Mouse (Mus musculus) lung, postnatal 0 days (tissue): Measurements from ENCODE around the gene Hist1h2bf. TPM values are rescaled to one million over a fixed set of nuclear protein-coding genes. Genes with fewer than 3 reads are reported as not detected.
"Not testable (repeated sequence)": the region's sequence is repeated elsewhere in the genome, so short reads cannot be mapped to it uniquely, and the experiment has no call there.

ENCODE experiments used
- ATAC-seq: fragments of 200-750 bp; cut with Nextera tagmentation; 2 replicates; pipeline ENCODE4 v1.8.0; 2017; ENCODE audit warnings: moderate library complexity
- DNase-seq: peaks from one replicate; pipeline ENCODE4 v3.0.0-alpha.2; 2016; ENCODE audit warnings: low spot score
- H3K27ac ChIP-seq: fragments of 300-500 bp; sonication (generic); 2 replicates; pipeline ENCODE4 v1.5.1; 2014; ENCODE audit warnings: antibody characterized with exemption, mild to moderate bottlenecking, low read length, mixed read lengths
- H3K27me3 ChIP-seq: fragments of 300-500 bp; sonication (generic); replicated peaks from 2 replicates; pipeline ENCODE4 v1.6.1; 2014; ENCODE audit warnings: low read length, mixed read lengths; ENCODE audit not compliant: insufficient read depth
- H3K36me3 ChIP-seq: fragments of 300-500 bp; sonication (generic); 2 replicates; pipeline ENCODE4 v1.6.1; 2014; ENCODE audit warnings: low read length, mixed read lengths; ENCODE audit not compliant: insufficient read depth
- H3K4me1 ChIP-seq: fragments of 300-500 bp; sonication (generic); 2 replicates; pipeline ENCODE4 v1.6.1; 2014; ENCODE audit warnings: antibody characterized with exemption, low read depth, low read length, mixed read lengths; ENCODE audit not compliant: insufficient read depth
- H3K4me2 ChIP-seq: fragments of 300-500 bp; sonication (generic); replicated peaks from 2 replicates; pipeline ENCODE4 v1.6.1; 2014; ENCODE audit warnings: low read depth, mild to moderate bottlenecking, low read length, moderate library complexity, mixed read lengths
- H3K4me3 ChIP-seq: fragments of 300-500 bp; sonication (generic); 2 replicates; pipeline ENCODE4 v1.5.1; 2014; ENCODE audit warnings: low read depth, low read length
- H3K9ac ChIP-seq: fragments of 300-500 bp; sonication (generic); replicated peaks from 2 replicates; pipeline ENCODE4 v1.6.1; 2014; ENCODE audit warnings: low read depth, mild to moderate bottlenecking
- H3K9me3 ChIP-seq: fragments of 300-500 bp; sonication (generic); 2 replicates; pipeline ENCODE4 v1.6.1; 2016; ENCODE audit warnings: low read length, mixed read lengths
- CTCF ChIP-seq: IDR thresholded peaks from 2 replicates; pipeline ENCODE4 v1.5.1; 2016; ENCODE audit warnings: antibody characterized with exemption, mild to moderate bottlenecking
- EP300 ChIP-seq: IDR thresholded peaks from 2 replicates; pipeline ENCODE4 v1.6.1; 2016; ENCODE audit warnings: antibody characterized with exemption, mild to moderate bottlenecking, control low read depth
- WGBS: fragments of 180-500 bp; shearing (Covaris S2); extraction: QIAGEN DNeasy Blood & Tissue Kit; methylation state at CpG from one replicate; pipeline ENCODE4 v1.1.7; 2014; 5-methylcytosine and 5-hydroxymethylcytosine counted together
- polyA plus RNA-seq: library from polyadenylated mRNA; unstranded; fragments of >200 nt; fragmentation: Nextera tagmentation; extraction: Ambion mirVana; gene quantifications from 2 replicates; pipeline ENCODE4 v1.2.1, GENCODE M21; 2015

Gene Hist1h2bf
- polyA plus RNA-seq, 1 experiment from 2014 or later = 0.48 TPM

DNA sequence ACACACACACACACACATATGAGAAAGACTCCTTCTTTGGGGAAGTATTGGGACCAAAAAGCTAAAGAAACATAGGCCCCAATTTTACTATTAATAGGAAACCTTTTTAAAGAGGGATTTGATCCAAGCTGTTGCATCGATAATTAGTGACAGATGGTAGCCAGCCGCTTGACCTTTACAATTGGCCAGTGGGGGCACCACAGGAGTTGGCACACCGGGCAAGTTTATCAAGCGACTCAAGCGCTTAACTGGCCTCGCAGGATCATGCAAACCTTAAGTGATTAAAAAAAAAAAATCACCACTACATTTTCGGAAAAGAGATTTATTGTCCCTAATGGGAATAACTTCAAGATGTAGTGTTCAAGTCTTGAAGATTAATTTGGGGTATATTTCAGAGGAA lies 18.6 kb upstream of the Hist1h2bf start:
- ATAC-seq (no peak), DNase-seq (no peak)
- no peaks in the 10 kb centered on the region for H3K36me3 ChIP-seq
- no peak for TF ChIP-seq EP300
- no peak for TF ChIP-seq CTCF
- H3K4me3 ChIP-seq = no peak overlapping the region
- WGBS = 64% methylated on average over 7 of the region's 7 CpGs
- no peaks in the 10 kb centered on the region for H3K9me3 ChIP-seq
- no peak overlapping the region; the same call in 1 of the 2 replicates for H3K27ac ChIP-seq
- H3K4me1 ChIP-seq = no peaks in the 10 kb centered on the region
- H3K27me3 ChIP-seq = no peaks in the 10 kb centered on the region
- no peak overlapping the region for H3K9ac ChIP-seq
- no peak overlapping the region for H3K4me2 ChIP-seq

DNA sequence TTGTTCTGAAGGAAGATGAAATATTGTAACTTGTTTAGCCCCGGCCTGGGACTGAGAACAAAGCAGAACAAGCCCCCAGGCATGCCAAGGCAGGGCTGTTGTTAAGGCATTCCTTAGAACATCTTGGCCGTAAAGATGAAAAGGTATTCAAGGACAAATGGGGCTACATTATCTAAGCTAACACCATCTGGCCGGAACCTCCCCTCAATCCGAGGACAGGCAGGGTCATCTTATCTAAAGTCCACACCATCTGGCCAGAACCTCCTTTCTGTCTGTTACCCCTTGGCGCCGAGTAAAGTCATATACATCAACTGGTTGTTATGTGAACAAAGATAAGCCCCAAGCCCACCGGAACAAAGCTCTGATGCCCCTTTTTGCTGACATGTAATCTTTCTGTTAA lies 17.9 kb upstream of the Hist1h2bf start:
- not testable (repeated sequence) for H3K4me3 ChIP-seq, H3K36me3 ChIP-seq, H3K27me3 ChIP-seq, H3K9me3 ChIP-seq, DNase-seq, H3K4me1 ChIP-seq, H3K9ac ChIP-seq, H3K27ac ChIP-seq, H3K4me2 ChIP-seq, ATAC-seq
- WGBS = 82% methylated on average over 7 of the region's 7 CpGs

GRCm38 (mm10) chr13:23591206-23591605 lies 17.2 kb upstream of the Hist1h2bf start:
- Histone ChIP-seq H3K9ac (no peak overlapping the region), H3K4me2 (no peak overlapping the region), H3K36me3 (no peaks in the 10 kb centered on the region), H3K27ac (no peak overlapping the region), H3K4me3 (no peak overlapping the region), H3K9me3 (no peaks in the 10 kb centered on the region), H3K27me3 (no peaks in the 10 kb centered on the region), H3K4me1 (0 out of 2 replicates have a peak, but pooled peaks cover 2% of the 10 kb centered on the region)
- no peak for ATAC-seq
- TF ChIP-seq CTCF = no peak
- WGBS = 85% methylated on average over 7 of the region's 7 CpGs
- no peak for DNase-seq

- Histone ChIP-seq H3K36me3 (no peaks in the 10 kb centered on the region), H3K4me3 (peak overlapping the region; percentile 52; the same call in 1 of the 2 replicates), H3K27me3 (no peaks in the 10 kb centered on the region), H3K9me3 (no peaks in the 10 kb centered on the region), H3K27ac (peak overlapping the region; percentile 92), H3K9ac (peak overlapping the region; percentile 46), H3K4me1 (peaks cover 10% of the 10 kb centered on the region), H3K4me2 (peak overlapping the region; percentile 62)
- ATAC-seq (no peak), DNase-seq (no peak)
- TF ChIP-seq EP300 (no peak), CTCF (no peak)
- WGBS = 3% methylated on average over 1 of the region's 1 CpGs
Observed at GRCm38 (mm10) chr13:23586940-23587225, 12.9 kb upstream of the Hist1h2bf start.

DNA sequence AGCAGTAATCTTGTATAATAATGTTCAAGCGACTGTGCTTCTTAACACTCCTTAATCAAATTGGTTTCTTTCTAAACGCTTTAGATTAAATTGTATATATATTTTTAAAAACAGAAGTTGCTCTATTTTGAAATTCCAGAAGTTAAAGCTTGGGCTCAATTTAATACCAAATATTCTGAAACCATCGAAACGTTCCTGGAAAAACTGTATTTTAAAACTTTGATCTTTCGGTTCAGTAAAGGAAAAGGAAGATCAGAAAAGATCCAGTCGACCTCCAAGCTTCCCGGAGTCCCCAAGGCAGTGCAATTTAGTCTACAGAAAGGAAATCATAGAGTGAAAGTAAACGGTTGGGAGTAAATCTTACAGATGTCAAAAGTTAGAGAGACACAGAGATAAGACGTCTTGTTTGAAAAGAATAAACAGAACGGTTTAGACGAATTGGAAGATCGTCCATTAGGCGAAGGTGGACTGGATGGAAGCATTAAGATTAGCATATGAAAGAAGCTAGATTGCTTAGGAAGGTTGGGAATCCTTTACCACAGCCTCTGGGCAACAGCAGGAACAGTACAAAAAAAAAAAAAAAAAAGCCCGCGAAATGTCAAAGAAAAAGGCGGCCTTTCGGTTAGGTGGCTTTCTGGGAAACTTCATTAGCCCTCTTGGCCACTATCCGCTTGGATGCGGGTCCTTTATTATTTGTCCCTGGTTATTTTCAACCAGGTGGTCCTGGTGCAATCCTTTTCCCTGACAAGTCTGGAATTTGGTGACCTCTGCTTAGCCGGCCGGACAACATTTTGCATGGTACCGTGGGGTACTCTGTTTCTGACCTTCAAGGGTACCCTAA lies 12.3 kb upstream of the Hist1h2bf start:
- peak; percentile 60 for DNase-seq
- Histone ChIP-seq H3K9ac (peak overlapping the region; percentile 46), H3K36me3 (no peaks in the 10 kb centered on the region), H3K27me3 (no peaks in the 10 kb centered on the region), H3K9me3 (no peaks in the 10 kb centered on the region), H3K4me3 (peak overlapping the region; percentile 52), H3K4me1 (peaks cover 10% of the 10 kb centered on the region), H3K4me2 (peak overlapping the region; percentile 62), H3K27ac (peak overlapping the region; percentile 92)
- 3% methylated on average over 22 of the region's 22 CpGs for WGBS
- ATAC-seq = no peak
- no peak for TF ChIP-seq CTCF
- TF ChIP-seq EP300 = no peak

- not testable (repeated sequence) for H3K36me3 ChIP-seq, H3K27me3 ChIP-seq, H3K9me3 ChIP-seq, H3K4me1 ChIP-seq
- TF ChIP-seq EP300 = peak; percentile 70
- under 1% methylated on average over 22 of the region's 36 CpGs for WGBS
- Histone ChIP-seq H3K4me2 (peak overlapping the region; percentile 62), H3K4me3 (peak overlapping the region; percentile 52), H3K9ac (peak overlapping the region; percentile 58), H3K27ac (peak overlapping the region; percentile 97)
- DNase-seq (peak; percentile 98), ATAC-seq (peak; percentile 86)
Observed at GRCm38 (mm10) chr13:23585442-23586098, 11.6 kb upstream of the Hist1h2bf start.
